Mouse (Mus musculus) MEL (cell line): ENCODE measurements around the gene Mrpl1. TPM values are rescaled to one million over a fixed set of nuclear protein-coding genes. Genes with fewer than 3 reads are reported as not detected.
A peak's percentile ranks its signal among the peaks of the same experiment; 100 is the strongest.

Source experiments
- DNase-seq: peaks from one replicate; pipeline ENCODE4 v3.0.0; 2011; ENCODE audit warnings: low read depth, low spot score
- H3K27ac ChIP-seq: 2 replicates; pipeline ENCODE4 v1.5.1; 2012; ENCODE audit warnings: low read depth, mild to moderate bottlenecking, control low read depth, low read length, moderate library complexity; ENCODE audit not compliant: control insufficient read depth
- H3K27me3 ChIP-seq, 2 experiments: fragments of 150-350 bp in 1 of 2; sonication (generic) in 1 of 2; 2 replicates each; pipeline ENCODE4 v1.6.1; 2012; ENCODE audit warnings: low read length in 2 of 2, mild to moderate bottlenecking in 2 of 2, improper control_type of control experiment in 1 of 2, moderate library complexity in 1 of 2; ENCODE audit not compliant: insufficient read depth in 2 of 2, control insufficient read depth in 1 of 2
- H3K36me3 ChIP-seq, 2 experiments: 2 replicates each; pipeline ENCODE4 v1.6.1; 2012 to 2014; ENCODE audit warnings: low read length in 2 of 2, improper control_type of control experiment in 1 of 2, inconsistent platforms in 1 of 2, mild to moderate bottlenecking in 1 of 2; ENCODE audit not compliant: insufficient read depth in 2 of 2, control insufficient read depth in 1 of 2
- H3K4me1 ChIP-seq, 2 experiments: fragments of 150-350 bp in 1 of 2; sonication (generic) in 1 of 2; 2 replicates each; pipeline ENCODE4 v1.6.1; 2012; ENCODE audit warnings: low read length in 2 of 2, improper control_type of control experiment in 1 of 2, mild to moderate bottlenecking in 1 of 2; ENCODE audit not compliant: insufficient read depth in 2 of 2, control insufficient read depth in 1 of 2
- H3K4me3 ChIP-seq, 2 experiments: fragments of 150-350 bp in 1 of 2; sonication (generic) in 1 of 2; 2 replicates each; pipeline ENCODE4 v1.5.1; 2012; ENCODE audit warnings: low read depth in 2 of 2, low read length in 2 of 2, mild to moderate bottlenecking in 2 of 2, moderate library complexity in 2 of 2, control low read depth in 1 of 2, improper control_type of control experiment in 1 of 2; ENCODE audit not compliant: control insufficient read depth in 1 of 2, insufficient read depth in 1 of 2
- H3K79me2 ChIP-seq: 2 replicates; pipeline ENCODE4 v1.6.1; 2012; ENCODE audit warnings: mild to moderate bottlenecking, low read length, moderate library complexity; ENCODE audit not compliant: control insufficient read depth, poor library complexity, insufficient read depth
- H3K9ac ChIP-seq: 2 replicates; pipeline ENCODE4 v1.6.1; 2012; ENCODE audit warnings: low read depth, mild to moderate bottlenecking, control low read depth, low read length, moderate library complexity; ENCODE audit not compliant: control insufficient read depth, poor library complexity, severe bottlenecking
- H3K9me3 ChIP-seq: fragments of 150-350 bp; sonication (generic); replicated peaks from 2 replicates; pipeline ENCODE4 v1.6.1; 2012; ENCODE audit warnings: mild to moderate bottlenecking, low read length, improper control_type of control experiment, moderate library complexity; ENCODE audit not compliant: insufficient read depth
- CHD1 ChIP-seq: IDR thresholded peaks from 2 replicates; pipeline ENCODE4 v1.6.1; 2012; ENCODE audit warnings: low read depth, mild to moderate bottlenecking, inconsistent platforms, low read length, improper control_type of control experiment
- E2F4 ChIP-seq: IDR thresholded peaks from 2 replicates; pipeline ENCODE4 v1.6.1; 2011; ENCODE audit warnings: low read depth, low read length, improper control_type of control experiment, borderline replicate concordance
- ELF1 ChIP-seq: IDR thresholded peaks from 2 replicates; pipeline ENCODE4 v1.6.1; 2014; ENCODE audit warnings: low read depth, mild to moderate bottlenecking, inconsistent platforms, low read length, improper control_type of control experiment, moderate library complexity
- EP300 ChIP-seq, 2 experiments: IDR thresholded peaks; 2 replicates each; pipeline ENCODE4 v1.6.1; 2011; ENCODE audit warnings: improper control_type of control experiment in 2 of 2, low read length in 2 of 2, low read depth in 1 of 2, mild to moderate bottlenecking in 1 of 2
- ETS1 ChIP-seq: IDR thresholded peaks from 2 replicates; pipeline ENCODE4 v1.6.1; 2012; ENCODE audit warnings: low read depth, mild to moderate bottlenecking, inconsistent platforms, low read length, improper control_type of control experiment, moderate library complexity
- GATA1 ChIP-seq: IDR thresholded peaks from 2 replicates; pipeline ENCODE4 v1.6.1; 2011; ENCODE audit warnings: low read depth, low read length, improper control_type of control experiment
- HCFC1 ChIP-seq: IDR thresholded peaks from 2 replicates; pipeline ENCODE4 v1.6.1; 2012; ENCODE audit warnings: low read depth, mild to moderate bottlenecking, inconsistent platforms, low read length, improper control_type of control experiment, moderate library complexity
- KAT2A ChIP-seq: conservative IDR thresholded peaks from 2 replicates; pipeline ENCODE4 v1.6.1; 2012; ENCODE audit warnings: low read depth, low read length, improper control_type of control experiment, inconsistent platforms
- MXI1 ChIP-seq: IDR thresholded peaks from 2 replicates; pipeline ENCODE4 v1.6.1; 2011; ENCODE audit warnings: mild to moderate bottlenecking, low read depth, low read length, improper control_type of control experiment
- NELFE ChIP-seq: IDR thresholded peaks from 2 replicates; pipeline ENCODE4 v1.6.1; 2011; ENCODE audit warnings: low read depth, low read length, improper control_type of control experiment
- RCOR1 ChIP-seq: IDR thresholded peaks from 2 replicates; pipeline ENCODE4 v1.6.1; 2012; ENCODE audit warnings: low read depth, mild to moderate bottlenecking, inconsistent platforms, low read length, improper control_type of control experiment
- TAL1 ChIP-seq: IDR thresholded peaks from 2 replicates; pipeline ENCODE4 v1.6.1; 2012; ENCODE audit warnings: mild to moderate bottlenecking, inconsistent platforms, low read length, moderate library complexity, mixed read lengths
- TCF12 ChIP-seq: IDR thresholded peaks from 2 replicates; pipeline ENCODE4 v1.6.1; 2014; ENCODE audit warnings: low read depth, mild to moderate bottlenecking, inconsistent platforms, low read length, improper control_type of control experiment, moderate library complexity
- UBTF ChIP-seq: IDR thresholded peaks from 2 replicates; pipeline ENCODE4 v1.6.1; 2012; ENCODE audit warnings: low read depth, mild to moderate bottlenecking, inconsistent platforms, low read length, improper control_type of control experiment, moderate library complexity, borderline replicate concordance; ENCODE audit not compliant: insufficient read depth
- USF1 ChIP-seq: IDR thresholded peaks from 2 replicates; pipeline ENCODE4 v1.6.1; 2014; ENCODE audit warnings: low read depth, mild to moderate bottlenecking, inconsistent platforms, low read length, improper control_type of control experiment, moderate library complexity
- USF2 ChIP-seq, 2 experiments: IDR thresholded peaks; 2 replicates each; pipeline ENCODE4 v1.6.1; 2011 to 2012; ENCODE audit warnings: improper control_type of control experiment in 2 of 2, low read length in 2 of 2, borderline replicate concordance in 1 of 2, inconsistent platforms in 1 of 2, low read depth in 1 of 2, mild to moderate bottlenecking in 1 of 2; ENCODE audit not compliant: insufficient read depth in 1 of 2
- polyA plus RNA-seq, 2 experiments: library from polyadenylated mRNA; stranded (reverse) in 1 of 2; unstranded in 1 of 2; fragments of >175 nt in 1 of 2; fragments of >200 nt in 1 of 2; gene quantifications; 2 replicates each; pipeline versions ENCODE4 v1.2.1 to v1.2.4; 2012; ENCODE audit warnings: low replicate concordance in 2 of 2, low read depth in 1 of 2; ENCODE audit not compliant: insufficient read length in 2 of 2, insufficient read depth in 1 of 2, missing spikeins in 1 of 2
- total RNA-seq: library from RNA; depleted of rRNA; stranded (reverse); fragments of 300-350 nt; gene quantifications from 2 replicates; pipeline ENCODE4 v1.2.3, GENCODE M21; 2012

Mrpl1 gene
- total and polyA plus RNA-seq, 3 experiments, result 22.0 to 26.2 TPM; not detected in 1

- TF ChIP-seq UBTF, result no peak
Measured at GRCm38 (mm10) chr5:96164021-96164411, 45.3 kb upstream of the Mrpl1 start, which contains the start of gene Cnot6l (continued).

GRCm38 (mm10) chr5:96166761-96167160 is 42.5 kb upstream of the Mrpl1 start:
- Histone ChIP-seq H3K36me3 (peaks cover 0 to 28% of the 10 kb centered on the region in 2 experiments; a peak in 2 of 4 replicates), H3K79me2 (peaks cover 5% of the 10 kb centered on the region), H3K4me3 (no peak overlapping the region), H3K4me1 (peaks cover 12 to 16% of the 10 kb centered on the region in 2 experiments), H3K27me3 (no peaks in the 10 kb centered on the region), H3K9ac (no peak overlapping the region), H3K27ac (no peak overlapping the region), H3K9me3 (no peaks in the 10 kb centered on the region)
- DNase-seq, result peak; percentile 47
- TF ChIP-seq USF1, result no peak
- 0 out of 2 replicates have a peak, but pooled peaks have one; percentile 31 for TF ChIP-seq HCFC1
- TF ChIP-seq RCOR1, result no peak
- peak; percentile 64; the same call in 1 of the 2 replicates for TF ChIP-seq ELF1
- TF ChIP-seq KAT2A, result no peak
- no peak for TF ChIP-seq CHD1
- no peak for TF ChIP-seq NELFE

- Histone ChIP-seq H3K79me2 (no peaks in the 10 kb centered on the region), H3K27me3 (no peaks in the 10 kb centered on the region), H3K4me3 (no peak overlapping the region), H3K4me1 (peaks cover 15% of the 10 kb centered on the region in 2 experiments), H3K9ac (no peak overlapping the region), H3K27ac (no peak overlapping the region), H3K36me3 (peaks cover 0 to 22% of the 10 kb centered on the region in 2 experiments; a peak in 2 of 4 replicates), H3K9me3 (no peaks in the 10 kb centered on the region)
- no peak for DNase-seq
- TF ChIP-seq EP300 (IDR thresholded peaks at IDR 0.05; ENCODE audit: low read depth in 1 of 2, low read length in 2 of 2) (peak; percentile 43 to 46; a peak in 2 of 4 replicates), ETS1 (peak; percentile 64), TCF12 (peak; percentile 60; the same call in 1 of the 2 replicates), MXI1 (no peak), TAL1 (0 out of 2 replicates have a peak, but pooled peaks have one; percentile 10), RCOR1 (peak; percentile 45; the same call in 1 of the 2 replicates), GATA1 (peak; percentile 70), USF2 (IDR thresholded peaks at IDR 0.05; ENCODE audit: borderline replicate concordance in 1 of 2, insufficient read depth in 1 of 2, low read depth in 1 of 2, low read length in 2 of 2) (no peak), E2F4 (no peak), NELFE (0 out of 2 replicates have a peak, but pooled peaks have one; percentile 23)
Measured at GRCm38 (mm10) chr5:96170443-96170842, 38.9 kb upstream of the Mrpl1 start.
